Mouse (Mus musculus) lung, embryonic 15.5 days (tissue): ENCODE results near the gene Cdkn2d. TPM values are rescaled to one million over a fixed set of nuclear protein-coding genes. Genes with fewer than 3 reads are reported as not detected.

Experiments used
- polyA plus RNA-seq: library from polyadenylated mRNA; unstranded; fragments of >200 nt; fragmentation: Nextera tagmentation; extraction: Ambion mirVana; gene quantifications from 2 replicates; pipeline ENCODE4 v1.2.1, GENCODE M21; 2015

Cdkn2d gene
- polyA plus RNA-seq, 1 experiment from 2014 or later = 52.3 TPM

Other genes starting within 250 kb of the Cdkn2d start
- gene Zglp1, start 224.3 kb downstream of the Cdkn2d start, polyA plus RNA-seq = 0.76 and 2.1 TPM in 2 replicates
- 0.29 and 0.47 TPM in 2 replicates for gene Gm49373, start 218.3 kb downstream of the Cdkn2d start, polyA plus RNA-seq
- gene Fdx1l, start 217.8 kb downstream of the Cdkn2d start, polyA plus RNA-seq = 55.3 and 56.9 TPM in 2 replicates
- gene Gm38431, start 199.4 kb downstream of the Cdkn2d start, polyA plus RNA-seq = 2.4 and 2.5 TPM in 2 replicates
- 62.0 and 65.4 TPM in 2 replicates for gene Raver1, start 199.4 kb downstream of the Cdkn2d start, polyA plus RNA-seq
- gene Tyk2, start 160.2 kb downstream of the Cdkn2d start, polyA plus RNA-seq = 12.7 and 15.6 TPM in 2 replicates
- 316 and 319 TPM in 2 replicates for gene Cdc37, start 141.4 kb downstream of the Cdkn2d start, polyA plus RNA-seq
- 8.6 and 9.3 TPM in 2 replicates for gene Pde4a, start 125.7 kb downstream of the Cdkn2d start, polyA plus RNA-seq
- 65.5 and 68.3 TPM in 2 replicates for gene Keap1, start 52.0 kb downstream of the Cdkn2d start, polyA plus RNA-seq
- 0.10 and 0.15 TPM in 2 replicates for gene S1pr5, start 43.0 kb downstream of the Cdkn2d start, polyA plus RNA-seq
- gene Atg4d, start 26.1 kb downstream of the Cdkn2d start, polyA plus RNA-seq = 38.4 and 42.8 TPM in 2 replicates
- gene Kri1, start 3.4 kb downstream of the Cdkn2d start, polyA plus RNA-seq = 12.1 and 14.0 TPM in 2 replicates
- 52.2 and 53.3 TPM in 2 replicates for gene Ap1m2, start 20.9 kb upstream of the Cdkn2d start, polyA plus RNA-seq
- 129 and 146 TPM in 2 replicates for gene Slc44a2, start 29.3 kb upstream of the Cdkn2d start, polyA plus RNA-seq
- gene Ilf3, start 76.5 kb upstream of the Cdkn2d start, polyA plus RNA-seq = 195 and 198 TPM in 2 replicates
- 42.4 and 43.7 TPM in 2 replicates for gene Qtrt1, start 120.4 kb upstream of the Cdkn2d start, polyA plus RNA-seq
- gene Dnm2, start 133.5 kb upstream of the Cdkn2d start, polyA plus RNA-seq = 73.6 and 77.4 TPM in 2 replicates
- 119 and 123 TPM in 2 replicates for gene Tmed1, start 218.8 kb upstream of the Cdkn2d start, polyA plus RNA-seq
- 3.2 and 3.9 TPM in 2 replicates for gene AB124611, start 234.8 kb upstream of the Cdkn2d start, polyA plus RNA-seq